Mouse (Mus musculus): Measurements from ENCODE around the gene Eif2ak4. TPM values are rescaled to one million over a fixed set of nuclear protein-coding genes. Genes with fewer than 3 reads are reported as not detected.

Gene Eif2ak4
- polyA plus RNA-seq, 1 experiment from 2014 or later: 4.1 TPM

GRCm38 (mm10) chr2:118404336-118404735 is 15.9 kb downstream of the Eif2ak4 start:
- no peak for DNase-seq (ENCODE audit: low spot score)

- no peak for DNase-seq (ENCODE audit: low spot score)
These were observed 17.1 kb downstream of the Eif2ak4 start for GRCm38 (mm10) chr2:118405568-118405967.

GRCm38 (mm10) chr2:118406811-118407210 is 18.4 kb downstream of the Eif2ak4 start:
- no peak for DNase-seq (ENCODE audit: low spot score)

- no peak for DNase-seq (ENCODE audit: low spot score)
These were observed 20.0 kb downstream of the Eif2ak4 start for GRCm38 (mm10) chr2:118408336-118408895.

GRCm38 (mm10) chr2:118412821-118413220 is 24.4 kb downstream of the Eif2ak4 start:
- no peak for DNase-seq (ENCODE audit: low spot score)

GRCm38 (mm10) chr2:118415601-118416355 is 27.4 kb downstream of the Eif2ak4 start:
- DNase-seq (ENCODE audit: low spot score): no peak

- no peak for DNase-seq (ENCODE audit: low spot score)
These were observed 29.7 kb downstream of the Eif2ak4 start for GRCm38 (mm10) chr2:118418076-118418475.

GRCm38 (mm10) chr2:118421951-118422350 is 33.5 kb downstream of the Eif2ak4 start:
- DNase-seq (ENCODE audit: low spot score): no peak

- DNase-seq (ENCODE audit: low spot score): no peak
These were observed 34.0 kb downstream of the Eif2ak4 start for GRCm38 (mm10) chr2:118422385-118422784.

- no peak for DNase-seq (ENCODE audit: low spot score)
These were observed 39.9 kb downstream of the Eif2ak4 start for GRCm38 (mm10) chr2:118428296-118428695.

GRCm38 (mm10) chr2:118429297-118429696 is 40.9 kb downstream of the Eif2ak4 start:
- no peak for DNase-seq (ENCODE audit: low spot score)

GRCm38 (mm10) chr2:118430630-118431029 is 42.2 kb downstream of the Eif2ak4 start:
- no peak for DNase-seq (ENCODE audit: low spot score)

GRCm38 (mm10) chr2:118431589-118431988 is 43.2 kb downstream of the Eif2ak4 start:
- DNase-seq (ENCODE audit: low spot score): peak; percentile 46

GRCm38 (mm10) chr2:118442172-118442571 is 53.8 kb downstream of the Eif2ak4 start:
- no peak for DNase-seq (ENCODE audit: low spot score)

GRCm38 (mm10) chr2:118442723-118443122 is 54.3 kb downstream of the Eif2ak4 start:
- no peak for DNase-seq (ENCODE audit: low spot score)

- DNase-seq (ENCODE audit: low spot score): no peak
These were observed 57.6 kb downstream of the Eif2ak4 start for GRCm38 (mm10) chr2:118445696-118446674.

GRCm38 (mm10) chr2:118448181-118448580 is 59.8 kb downstream of the Eif2ak4 start:
- no peak for DNase-seq (ENCODE audit: low spot score)

GRCm38 (mm10) chr2:118451056-118451455 is 62.6 kb downstream of the Eif2ak4 start:
- DNase-seq (ENCODE audit: low spot score): no peak

GRCm38 (mm10) chr2:118457029-118457428 is 68.6 kb downstream of the Eif2ak4 start:
- DNase-seq (ENCODE audit: low spot score): no peak

- no peak for DNase-seq (ENCODE audit: low spot score)
These were observed 69.2 kb downstream of the Eif2ak4 start for GRCm38 (mm10) chr2:118457463-118458261.

Measured in thymus, postnatal 0 days (tissue).